24 mouse cellular contexts compared by ENCODE assay signal in genomic region chr2:77874678-77875077, GRCm38 (mm10). TPM values are rescaled to one million over a fixed set of nuclear protein-coding genes. Genes with fewer than 3 reads are reported as not detected.
DNase-seq lines count a peak whose midpoint lies in the region; ATAC-seq and TF ChIP-seq lines count a peak whose summit lies in the region.
"Had no signal": no experiment of that assay in that cellular context is flagged by ENCODE, and none has a peak within 500 bp of the region (broad histone marks: within the 10 kb centered on the region; RNA-seq: fewer than 3 reads in every experiment).

No protein-coding gene starts in this region.

- no peaks in the 10 kb centered on the region for H3K4me1 ChIP-seq in heart, embryonic 10.5 days
- H3K4me1 ChIP-seq: embryonic facial prominence, embryonic 12.5 days; embryonic facial prominence, embryonic 15.5 days; hindbrain, embryonic 12.5 days; hindbrain, embryonic 15.5 days had no signal

- TF ChIP-seq CTCF in C2C12 (IDR thresholded peaks at IDR 0.05; ENCODE audit: control insufficient read depth, insufficient read depth, insufficient read length), result no peak

- no peak for ATAC-seq in megakaryocyte progenitor cell, adult 5-6 weeks (replicated peaks; ENCODE audit: poor library complexity)
- ATAC-seq: forebrain, embryonic 14.5 days; forebrain, postnatal 0 days; Patski had no signal

- no peak overlapping the region for H3K4me3 ChIP-seq in heart, embryonic 10.5 days
- H3K4me3 ChIP-seq in C2C12 (ENCODE audit: insufficient read depth, poor library complexity, severe bottlenecking) (no peak overlapping the region), myocyte (no peak overlapping the region)
- H3K4me3 ChIP-seq: embryonic facial prominence, embryonic 12.5 days; embryonic facial prominence, embryonic 15.5 days; heart, adult 2 months; hindbrain, embryonic 12.5 days; hindbrain, embryonic 15.5 days had no signal

- H3K79me3 ChIP-seq in C2C12 (ENCODE audit: low read depth), result no peaks in the 10 kb centered on the region

- 83% methylated on average over 3 of the region's 3 CpGs for WGBS in heart, embryonic 10.5 days

- H3K4me2 ChIP-seq in myocyte (ENCODE audit: low read depth), result no peak overlapping the region
- H3K4me2 ChIP-seq: embryonic facial prominence, embryonic 12.5 days; embryonic facial prominence, embryonic 15.5 days; heart, embryonic 11.5 days; hindbrain, embryonic 12.5 days; hindbrain, embryonic 15.5 days had no signal

- no peaks in the 10 kb centered on the region for H3K27me3 ChIP-seq in heart, embryonic 10.5 days (ENCODE audit: insufficient read depth, poor library complexity, severe bottlenecking)
- no peaks in the 10 kb centered on the region for H3K27me3 ChIP-seq in C2C12 (ENCODE audit: control insufficient read depth, insufficient read depth, insufficient read length)
- no peaks in the 10 kb centered on the region for H3K27me3 ChIP-seq in myocyte (ENCODE audit: control insufficient read depth, insufficient read depth, insufficient read length)
- H3K27me3 ChIP-seq: embryonic facial prominence, embryonic 12.5 days; embryonic facial prominence, embryonic 15.5 days; hindbrain, embryonic 12.5 days; hindbrain, embryonic 15.5 days had no signal

- no peak overlapping the region for H3K27ac ChIP-seq in heart, embryonic 10.5 days
- H3K27ac ChIP-seq: embryonic facial prominence, embryonic 12.5 days; embryonic facial prominence, embryonic 15.5 days; heart, adult 2 months; hindbrain, embryonic 12.5 days; hindbrain, embryonic 15.5 days had no signal

- no peaks in the 10 kb centered on the region for H3K36me3 ChIP-seq in heart, embryonic 10.5 days
- H3K36me3 ChIP-seq in C2C12 (ENCODE audit: control insufficient read depth, insufficient read depth), result no peaks in the 10 kb centered on the region
- H3K36me3 ChIP-seq in myocyte (ENCODE audit: control insufficient read depth, insufficient read depth), result no peaks in the 10 kb centered on the region
- H3K36me3 ChIP-seq: embryonic facial prominence, embryonic 12.5 days; embryonic facial prominence, embryonic 15.5 days; hindbrain, embryonic 12.5 days; hindbrain, embryonic 15.5 days had no signal

- no peaks in the 10 kb centered on the region for H3K79me2 ChIP-seq in C2C12 (ENCODE audit: control insufficient read depth, insufficient read depth)
- no peaks in the 10 kb centered on the region for H3K79me2 ChIP-seq in myocyte (ENCODE audit: control insufficient read depth, insufficient read depth)

- peak; percentile 30 for DNase-seq in heart, adult 11 months
- no peak for DNase-seq in heart, embryonic 10.5 days (ENCODE audit: low spot score)
- DNase-seq in c-Kit-positive CD71-positive TER-119-positive erythroid progenitor cells, embryonic 14.5 days (ENCODE audit: low spot score), result peak; percentile 8
- no peak for DNase-seq in ovary, adult 18-20 months (ENCODE audit: low spot score)
- no peak for DNase-seq in spleen, adult 18-20 months
- DNase-seq: adrenal gland, postnatal 10 days; cerebellum, adult 18-20 months; cerebellum, adult 9-10 months; cerebellum, postnatal 14 days; forebrain, postnatal 0 days; gastrocnemius, postnatal 25 days; heart, adult 2 months had no signal

- H3ac ChIP-seq in C2C12 (ENCODE audit: control insufficient read depth, insufficient read length, low read depth), result no peak overlapping the region
- H3ac ChIP-seq in myocyte (ENCODE audit: control insufficient read depth, insufficient read length), result no peak overlapping the region

- H3K9me3 ChIP-seq in heart, embryonic 10.5 days, result no peaks in the 10 kb centered on the region
- H3K9me3 ChIP-seq: embryonic facial prominence, embryonic 12.5 days; embryonic facial prominence, embryonic 15.5 days; hindbrain, embryonic 12.5 days; hindbrain, embryonic 15.5 days had no signal

- TF ChIP-seq POLR2A in myocyte (IDR thresholded peaks at IDR 0.05; ENCODE audit: insufficient read length, low read depth), result no peak

TF ChIP-seq in C2C12, 6 proteins besides CTCF, POLR2A, EP300 and RAD21:
- no peak for TF ChIP-seq MAX (IDR thresholded peaks at IDR 0.05)
- peak; percentile 40 for TF ChIP-seq MYOD1 (IDR thresholded peaks at IDR 0.05; ENCODE audit: control insufficient read depth, insufficient read length, low read depth)

TF ChIP-seq in myocyte, 11 proteins besides CTCF, POLR2A, EP300 and RAD21:
- TF ChIP-seq MYOG (IDR thresholded peaks at IDR 0.05; ENCODE audit: control insufficient read depth in 1 of 3, insufficient read depth in 1 of 3, insufficient read length in 2 of 3, low read depth in 2 of 3) (no peak), TCF12 (IDR thresholded peaks at IDR 0.05; ENCODE audit: insufficient read depth, poor library complexity, severe bottlenecking) (no peak), MAX (IDR thresholded peaks at IDR 0.05; ENCODE audit: low read depth) (no peak), SRF (IDR thresholded peaks at IDR 0.05; ENCODE audit: control insufficient read depth, insufficient read length, low read depth) (no peak), REST (IDR thresholded peaks at IDR 0.05; ENCODE audit: insufficient read depth, insufficient read length) (no peak), MYOD1 (IDR thresholded peaks at IDR 0.05; ENCODE audit: control insufficient read depth in 1 of 3, insufficient read length in 2 of 3, low read depth in 2 of 3) (peak in 2 of 3 experiments; percentile 38 to 60)

RNA-seq across cellular contexts. Expression of gene Zfp385b, which starts 55.2 kb away (rescaled TPM):
- polyA plus RNA-seq in heart, embryonic 10.5 days (2016; fragmentation: Nextera tagmentation; extraction: Ambion mirVana), result 2.6 and 3.2 TPM in 2 replicates
- polyA plus RNA-seq in C2C12 (2012; fragmentation: generic; extraction: Trizol) (0.01 TPM), myocyte (2012; fragmentation: generic; extraction: Trizol) (0.28 TPM)
- not detected in 2 replicates for total RNA-seq in megakaryocyte progenitor cell, adult 5-6 weeks (2015)
- total RNA-seq in megakaryocyte progenitor cell, adult 5-6 weeks (2017), result not detected in 2 replicates
- total RNA-seq: common myeloid progenitor, adult 5-6 weeks; hematopoietic stem cell, adult 5-6 weeks had no signal

Comparison
In these comparisons a context has a peak if more than half of its experiments do, and no peak if none do; other contexts are left out.
1. DNase-seq: peak in heart, adult 11 months (single experiment) and c-Kit-positive CD71-positive TER-119-positive erythroid progenitor cells, embryonic 14.5 days (single experiment); none in heart, embryonic 10.5 days (single experiment), ovary, adult 18-20 months (single experiment) and spleen, adult 18-20 months (0 of 2).